Mouse (Mus musculus): ENCODE measurements around the gene Zfp64. TPM values are rescaled to one million over a fixed set of nuclear protein-coding genes. Genes with fewer than 3 reads are reported as not detected.

Zfp64 gene
- total and polyA plus RNA-seq, 2 experiments from 2014 or later = 10.9 to 15.4 TPM

DNA sequence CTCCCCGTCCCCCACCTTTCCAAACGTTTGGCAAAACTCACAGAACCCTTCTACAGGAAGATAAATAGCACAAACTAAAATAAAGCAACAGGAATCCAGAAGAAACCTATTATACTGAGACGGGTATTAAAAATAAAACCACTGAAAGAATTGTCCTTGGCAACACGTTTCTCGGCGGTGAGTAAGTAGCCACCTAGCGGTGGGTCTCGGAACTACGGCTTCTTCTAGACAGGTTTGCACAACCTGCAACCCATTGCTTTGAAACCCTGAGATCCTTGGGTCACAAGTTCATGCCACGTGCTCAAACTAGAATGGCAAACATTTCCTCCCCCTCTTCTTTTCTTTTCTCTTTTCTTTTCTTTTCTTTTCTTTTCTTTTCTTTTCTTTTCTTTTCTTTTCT is 25.7 kb downstream of the Zfp64 start:
- Histone ChIP-seq H3K36me3 (replicated peaks; ENCODE audit: control insufficient read depth, insufficient read depth, low read length) (peaks cover 55% of the 10 kb centered on the region), H3K4me1 (ENCODE audit: control insufficient read depth, insufficient read depth) (no peaks in the 10 kb centered on the region), H3K9ac (replicated peaks; ENCODE audit: low read depth, low read length) (no peak overlapping the region), H3K27ac (ENCODE audit: low read depth) (no peak overlapping the region), H3K9me3 (replicated peaks; ENCODE audit: control insufficient read depth, low read length) (no peaks in the 10 kb centered on the region), H3K4me2 (ENCODE audit: low read depth, low read length) (no peak overlapping the region), H3K27me3 (ENCODE audit: control insufficient read depth, insufficient read depth, low read length) (no peaks in the 10 kb centered on the region), H3K4me3 (ENCODE audit: low read depth, low read length) (no peak overlapping the region)
- 25% methylated on average over 10 of the region's 10 CpGs for WGBS
- DNase-seq (ENCODE audit: low spot score) = peak; percentile 36
- no peak for ATAC-seq (ENCODE audit: insufficient read depth, low read depth)
- TF ChIP-seq EP300 (IDR thresholded peaks at IDR 0.05; ENCODE audit: low read depth) (no peak), CTCF (IDR thresholded peaks at IDR 0.05; ENCODE audit: low read depth) (peak; percentile 57)

- Histone ChIP-seq H3K9ac (replicated peaks; ENCODE audit: low read depth, low read length) (no peak overlapping the region), H3K27me3 (ENCODE audit: control insufficient read depth, insufficient read depth, low read length) (no peaks in the 10 kb centered on the region), H3K9me3 (replicated peaks; ENCODE audit: control insufficient read depth, low read length) (no peaks in the 10 kb centered on the region), H3K4me3 (ENCODE audit: low read depth, low read length) (no peak overlapping the region), H3K36me3 (replicated peaks; ENCODE audit: control insufficient read depth, insufficient read depth, low read length) (peaks cover 36% of the 10 kb centered on the region), H3K27ac (ENCODE audit: low read depth) (no peak overlapping the region), H3K4me1 (ENCODE audit: control insufficient read depth, insufficient read depth) (no peaks in the 10 kb centered on the region), H3K4me2 (ENCODE audit: low read depth, low read length) (no peak overlapping the region)
- TF ChIP-seq EP300 (IDR thresholded peaks at IDR 0.05; ENCODE audit: low read depth) (no peak), CTCF (IDR thresholded peaks at IDR 0.05; ENCODE audit: low read depth) (no peak)
- DNase-seq (ENCODE audit: low spot score) (no peak), ATAC-seq (ENCODE audit: insufficient read depth, low read depth) (no peak)
- 93% methylated on average over 7 of the region's 7 CpGs for WGBS
These were observed 28.0 kb downstream of the Zfp64 start for GRCm38 (mm10) chr2:168927401-168927800.

- ATAC-seq (ENCODE audit: insufficient read depth, low read depth) (no peak), DNase-seq (ENCODE audit: low spot score) (no peak)
- Histone ChIP-seq H3K27ac (ENCODE audit: low read depth) (no peak overlapping the region), H3K4me2 (ENCODE audit: low read depth, low read length) (no peak overlapping the region), H3K9me3 (replicated peaks; ENCODE audit: control insufficient read depth, low read length) (no peaks in the 10 kb centered on the region), H3K4me3 (ENCODE audit: low read depth, low read length) (no peak overlapping the region), H3K9ac (replicated peaks; ENCODE audit: low read depth, low read length) (no peak overlapping the region), H3K27me3 (ENCODE audit: control insufficient read depth, insufficient read depth, low read length) (no peaks in the 10 kb centered on the region), H3K4me1 (ENCODE audit: control insufficient read depth, insufficient read depth) (no peaks in the 10 kb centered on the region), H3K36me3 (replicated peaks; ENCODE audit: control insufficient read depth, insufficient read depth, low read length) (peaks cover 32% of the 10 kb centered on the region)
- WGBS = 90% methylated on average over 37 of the region's 37 CpGs
- TF ChIP-seq CTCF (IDR thresholded peaks at IDR 0.05; ENCODE audit: low read depth) = no peak
- no peak for TF ChIP-seq EP300 (IDR thresholded peaks at IDR 0.05; ENCODE audit: low read depth)
These were observed 29.1 kb downstream of the Zfp64 start for GRCm38 (mm10) chr2:168926257-168926810.

- no peak for ATAC-seq (ENCODE audit: insufficient read depth, low read depth)
- H3K27ac ChIP-seq (ENCODE audit: low read depth) = no peak overlapping the region
- no peak overlapping the region for H3K4me3 ChIP-seq (ENCODE audit: low read depth, low read length)
- H3K27me3 ChIP-seq (ENCODE audit: control insufficient read depth, insufficient read depth, low read length) = no peaks in the 10 kb centered on the region
- peak; percentile 69 for TF ChIP-seq CTCF (IDR thresholded peaks at IDR 0.05; ENCODE audit: low read depth)
- TF ChIP-seq EP300 (IDR thresholded peaks at IDR 0.05; ENCODE audit: low read depth) = no peak
- H3K9ac ChIP-seq (replicated peaks; ENCODE audit: low read depth, low read length) = no peak overlapping the region
- no peaks in the 10 kb centered on the region for H3K9me3 ChIP-seq (replicated peaks; ENCODE audit: control insufficient read depth, low read length)
- 8% methylated on average over 9 of the region's 9 CpGs for WGBS
- no peaks in the 10 kb centered on the region for H3K4me1 ChIP-seq (ENCODE audit: control insufficient read depth, insufficient read depth)
- no peak for DNase-seq (ENCODE audit: low spot score)
- H3K4me2 ChIP-seq (ENCODE audit: low read depth, low read length) = no peak overlapping the region
- H3K36me3 ChIP-seq (replicated peaks; ENCODE audit: control insufficient read depth, insufficient read depth, low read length) = peaks cover 22% of the 10 kb centered on the region
These were observed 31.7 kb downstream of the Zfp64 start for GRCm38 (mm10) chr2:168923706-168924105.

DNA sequence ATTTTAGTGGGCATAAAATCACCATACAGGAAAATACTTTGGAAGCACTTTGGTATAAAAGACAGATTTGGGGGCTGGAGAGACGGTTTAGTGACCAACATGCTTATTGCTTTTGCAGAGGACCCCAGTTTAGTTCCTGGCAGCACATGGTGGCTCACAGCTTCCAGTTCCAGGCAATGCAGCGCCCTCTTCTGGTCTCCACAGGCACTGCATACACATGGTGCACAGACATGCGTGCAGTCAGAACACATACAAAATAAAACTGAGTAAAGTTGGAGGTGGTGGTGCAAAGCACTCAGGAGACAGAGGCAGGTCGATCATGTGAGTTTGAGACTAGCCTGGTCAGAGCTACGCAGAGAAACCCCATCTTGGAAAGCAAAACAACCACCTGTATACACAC is 32.9 kb downstream of the Zfp64 start:
- 86% methylated on average over 5 of the region's 5 CpGs for WGBS
- no peaks in the 10 kb centered on the region for H3K27me3 ChIP-seq (ENCODE audit: control insufficient read depth, insufficient read depth, low read length)
- ATAC-seq (ENCODE audit: insufficient read depth, low read depth) (no peak), DNase-seq (ENCODE audit: low spot score) (no peak)
- H3K36me3 ChIP-seq (replicated peaks; ENCODE audit: control insufficient read depth, insufficient read depth, low read length) = peaks cover 19% of the 10 kb centered on the region
- H3K9ac ChIP-seq (replicated peaks; ENCODE audit: low read depth, low read length) = no peak overlapping the region
- H3K4me2 ChIP-seq (ENCODE audit: low read depth, low read length) = no peak overlapping the region
- TF ChIP-seq CTCF (IDR thresholded peaks at IDR 0.05; ENCODE audit: low read depth) (0 out of 2 replicates have a peak, but pooled peaks have one; percentile 8), EP300 (IDR thresholded peaks at IDR 0.05; ENCODE audit: low read depth) (no peak)
- H3K27ac ChIP-seq (ENCODE audit: low read depth) = no peak overlapping the region
- H3K4me1 ChIP-seq (ENCODE audit: control insufficient read depth, insufficient read depth) = no peaks in the 10 kb centered on the region
- H3K4me3 ChIP-seq (ENCODE audit: low read depth, low read length) = no peak overlapping the region
- H3K9me3 ChIP-seq (replicated peaks; ENCODE audit: control insufficient read depth, low read length) = no peaks in the 10 kb centered on the region

DNA sequence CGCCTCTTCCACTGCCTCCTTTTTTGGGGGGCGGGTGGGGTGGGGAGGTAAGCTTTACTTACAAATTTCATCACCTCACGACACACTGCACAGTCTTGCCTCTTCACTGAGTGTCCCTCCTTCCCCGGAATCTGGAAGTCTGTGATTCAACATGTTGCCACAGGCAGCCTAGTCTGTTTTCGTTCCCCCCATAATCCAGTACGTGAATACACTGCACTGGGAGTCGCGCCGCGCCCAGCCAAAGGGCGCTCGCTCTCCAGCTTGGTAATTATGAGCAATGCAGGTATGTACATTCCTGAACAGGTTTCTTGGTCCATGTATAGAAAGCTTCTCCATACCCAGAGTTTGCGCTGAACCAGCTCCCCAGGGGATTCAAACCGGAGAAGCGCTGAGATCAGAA is 35.4 kb downstream of the Zfp64 start:
- TF ChIP-seq CTCF (IDR thresholded peaks at IDR 0.05; ENCODE audit: low read depth) (no peak), EP300 (IDR thresholded peaks at IDR 0.05; ENCODE audit: low read depth) (no peak)
- Histone ChIP-seq H3K4me2 (ENCODE audit: low read depth, low read length) (no peak overlapping the region), H3K27me3 (ENCODE audit: control insufficient read depth, insufficient read depth, low read length) (no peaks in the 10 kb centered on the region), H3K4me1 (ENCODE audit: control insufficient read depth, insufficient read depth) (no peaks in the 10 kb centered on the region), H3K36me3 (replicated peaks; ENCODE audit: control insufficient read depth, insufficient read depth, low read length) (no peaks in the 10 kb centered on the region), H3K9ac (replicated peaks; ENCODE audit: low read depth, low read length) (no peak overlapping the region), H3K4me3 (ENCODE audit: low read depth, low read length) (no peak overlapping the region), H3K9me3 (replicated peaks; ENCODE audit: control insufficient read depth, low read length) (no peaks in the 10 kb centered on the region), H3K27ac (ENCODE audit: low read depth) (no peak overlapping the region)
- 45% methylated on average over 15 of the region's 15 CpGs for WGBS
- no peak for DNase-seq (ENCODE audit: low spot score)
- ATAC-seq (ENCODE audit: insufficient read depth, low read depth) = no peak
